Mouse (Mus musculus) cortical plate, adult 2 months (tissue): Measurements from ENCODE around the gene Wbp4. TPM values are rescaled to one million over a fixed set of nuclear protein-coding genes. Genes with fewer than 3 reads are reported as not detected.

Source experiments
- H3K27ac ChIP-seq: fragments of 200-500 bp; 2 replicates; pipeline ENCODE4 v1.5.1; 2012; ENCODE audit warnings: low read length, control low read depth, inconsistent platforms; ENCODE audit not compliant: insufficient read depth
- H3K4me1 ChIP-seq: fragments of 200-500 bp; 2 replicates; pipeline ENCODE4 v1.6.1; 2011; ENCODE audit warnings: low read length; ENCODE audit not compliant: control insufficient read depth, insufficient read depth
- H3K4me3 ChIP-seq: fragments of 200-500 bp; 2 replicates; pipeline ENCODE4 v1.5.1; 2011; ENCODE audit warnings: mild to moderate bottlenecking, low read length, control low read depth; ENCODE audit not compliant: insufficient read depth
- CTCF ChIP-seq: fragments of 200-500 bp; IDR thresholded peaks from 2 replicates; pipeline ENCODE4 v1.5.1; 2011; ENCODE audit warnings: mild to moderate bottlenecking, control low read depth, low read length; ENCODE audit not compliant: insufficient read depth; ENCODE audit errors: extremely low read depth
- POLR2A ChIP-seq: fragments of 200-500 bp; IDR thresholded peaks from 2 replicates; pipeline ENCODE4 v1.6.1; 2011; ENCODE audit warnings: mild to moderate bottlenecking, low read length, control low read depth; ENCODE audit not compliant: insufficient read depth; ENCODE audit errors: extremely low read depth
- polyA plus RNA-seq: library from polyadenylated mRNA; depleted of rRNA; stranded (reverse); fragments of >200 nt; gene quantifications from 2 replicates; pipeline ENCODE4 v1.2.3, GENCODE M21; 2012; rRNA removed

Wbp4 gene
- polyA plus RNA-seq, 1 experiment, result 24.0 TPM

GRCm38 (mm10) chr14:79425979-79426729 lies 55.2 kb downstream of the Wbp4 start, which contains the start of gene Kbtbd7:
Gene Kbtbd7 (plus strand): TSS chr14:79426511.
- Histone ChIP-seq H3K4me3 (peak within 1 kb of the TSS; percentile 46), H3K27ac (0 out of 2 replicates have a peak within 1 kb of the TSS, but pooled peaks have one; percentile 7), H3K4me1 (peaks cover 2% of the 10 kb centered on the region)
- TF ChIP-seq POLR2A (peak; percentile 79; the same call in 1 of the 2 replicates), CTCF (no peak)

GRCm38 (mm10) chr14:79420083-79420685 lies 61.1 kb downstream of the Wbp4 start:
- Histone ChIP-seq H3K27ac (no peak overlapping the region), H3K4me1 (no peaks in the 10 kb centered on the region), H3K4me3 (no peak overlapping the region)
- TF ChIP-seq POLR2A, result no peak

- no peaks in the 10 kb centered on the region for H3K4me1 ChIP-seq
- no peak overlapping the region for H3K4me3 ChIP-seq
- no peak overlapping the region for H3K27ac ChIP-seq
- TF ChIP-seq POLR2A (no peak), CTCF (no peak)
Observed at GRCm38 (mm10) chr14:79413121-79413520, 68.2 kb downstream of the Wbp4 start.

- H3K4me1 ChIP-seq, result no peaks in the 10 kb centered on the region
- TF ChIP-seq CTCF, result no peak
- TF ChIP-seq POLR2A, result no peak
- no peak overlapping the region for H3K27ac ChIP-seq
- H3K4me3 ChIP-seq, result no peak overlapping the region
Observed at GRCm38 (mm10) chr14:79410662-79411061, 70.7 kb downstream of the Wbp4 start.

Other genes starting within 250 kb of the Wbp4 start
- not detected in 2 replicates for gene Zfp957, start 234.2 kb downstream of the Wbp4 start, polyA plus RNA-seq
- gene Rgcc, start 179.9 kb downstream of the Wbp4 start, polyA plus RNA-seq, result 70.5 and 73.1 TPM in 2 replicates
- 6.3 and 7.0 TPM in 2 replicates for gene Naa16, start 90.7 kb downstream of the Wbp4 start, polyA plus RNA-seq
- gene Mtrf1, start 83.7 kb downstream of the Wbp4 start, polyA plus RNA-seq, result 7.4 and 7.6 TPM in 2 replicates
- 17.1 and 17.2 TPM in 2 replicates for gene Kbtbd7, start 55.0 kb downstream of the Wbp4 start, polyA plus RNA-seq
- gene Kbtbd6, start 29.7 kb downstream of the Wbp4 start, polyA plus RNA-seq, result 0.83 and 0.86 TPM in 2 replicates
- gene Elf1, start 326 bp downstream of the Wbp4 start, polyA plus RNA-seq, result 4.3 and 4.5 TPM in 2 replicates
- gene Sugt1, start 106.2 kb upstream of the Wbp4 start, polyA plus RNA-seq, result 40.5 and 44.4 TPM in 2 replicates
- 2.7 and 3.0 TPM in 2 replicates for gene Cnmd, start 180.7 kb upstream of the Wbp4 start, polyA plus RNA-seq